Mouse (Mus musculus): ENCODE data around the gene Prkrip1.
A peak's percentile ranks its signal among the peaks of the same experiment; 100 is the strongest.
"Not testable (repeated sequence)": the region's sequence is repeated elsewhere in the genome, so short reads cannot be mapped to it uniquely, and the experiment has no call there.

Prkrip1 gene

DNA sequence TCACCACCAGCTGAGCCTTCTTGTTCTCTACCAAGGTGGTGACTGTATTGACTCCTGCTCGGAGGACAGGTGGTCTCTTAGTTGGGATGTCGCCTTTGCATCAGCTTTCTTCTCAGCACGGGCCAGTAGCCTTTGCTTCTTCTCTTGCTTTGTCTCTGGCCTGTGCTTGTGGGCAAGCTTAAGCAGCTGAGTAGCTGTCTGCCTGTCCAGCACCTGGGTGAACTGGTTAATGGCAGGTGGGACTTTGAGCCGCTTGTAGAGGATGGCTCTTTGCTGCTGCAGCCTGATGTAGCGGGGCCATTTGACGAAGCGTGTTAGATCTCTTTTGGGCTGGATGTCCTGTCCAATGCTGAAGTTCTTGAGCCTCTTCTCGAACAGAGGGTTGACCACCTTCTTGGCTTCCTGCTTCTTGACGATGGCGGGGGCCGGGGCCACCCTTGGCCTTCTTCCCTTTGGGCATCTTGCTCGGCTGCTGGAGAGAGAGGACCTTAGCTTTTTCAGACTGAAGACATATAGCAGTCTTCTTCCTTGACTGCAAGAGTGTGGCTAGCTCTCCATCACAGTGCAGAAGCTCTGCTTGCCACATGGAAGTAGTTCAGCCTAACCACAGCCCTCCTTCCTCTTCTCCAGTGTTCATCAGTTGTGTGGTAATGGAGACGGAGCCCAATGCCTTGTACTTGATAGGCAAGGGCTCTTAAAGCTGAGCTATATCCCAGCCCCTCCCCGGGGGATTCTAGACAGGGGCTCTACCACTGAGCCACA is 12.8 kb upstream of the Prkrip1 start:
- not testable (repeated sequence) for DNase-seq

DNA sequence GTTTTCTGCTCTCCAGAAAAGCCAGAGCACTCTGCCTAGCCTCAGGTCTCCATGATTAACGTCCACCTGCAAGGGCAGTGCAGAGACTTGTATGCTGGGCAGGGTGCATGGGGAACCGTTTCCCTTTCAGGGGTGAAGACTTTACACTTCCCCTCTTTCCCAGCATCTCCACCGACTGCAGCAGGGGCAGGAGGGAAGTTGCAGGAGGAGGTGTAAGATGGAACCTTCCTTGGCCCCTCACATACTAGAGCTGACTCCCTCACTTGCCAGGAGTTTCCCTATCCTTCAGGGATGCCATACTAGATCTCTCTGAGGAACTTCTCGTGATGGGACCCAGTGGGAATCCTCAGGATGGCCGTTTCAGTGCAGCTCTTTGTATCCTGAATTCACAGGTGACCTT is 11.8 kb upstream of the Prkrip1 start:
- no peak for DNase-seq

DNA sequence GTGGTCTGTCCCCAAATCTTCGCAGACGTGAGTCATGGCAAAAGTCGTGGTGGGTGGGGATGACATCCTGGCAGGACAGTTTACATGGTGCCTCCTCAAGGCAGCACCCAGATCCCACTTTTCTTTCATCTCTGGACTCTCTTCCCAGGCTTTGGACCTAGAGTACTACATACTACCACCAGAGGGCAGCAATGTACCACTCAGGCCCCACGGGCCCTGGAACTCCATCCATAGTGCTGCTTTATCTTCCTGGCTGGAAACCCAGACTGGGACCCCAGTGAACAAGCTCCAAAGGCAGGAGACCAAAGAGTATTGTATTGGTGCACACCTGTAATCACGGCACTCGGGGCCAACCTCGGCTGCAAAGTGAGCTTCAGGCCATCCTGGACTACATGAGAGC is 3.1 kb upstream of the Prkrip1 start:
- DNase-seq: peak; percentile 63

DNA sequence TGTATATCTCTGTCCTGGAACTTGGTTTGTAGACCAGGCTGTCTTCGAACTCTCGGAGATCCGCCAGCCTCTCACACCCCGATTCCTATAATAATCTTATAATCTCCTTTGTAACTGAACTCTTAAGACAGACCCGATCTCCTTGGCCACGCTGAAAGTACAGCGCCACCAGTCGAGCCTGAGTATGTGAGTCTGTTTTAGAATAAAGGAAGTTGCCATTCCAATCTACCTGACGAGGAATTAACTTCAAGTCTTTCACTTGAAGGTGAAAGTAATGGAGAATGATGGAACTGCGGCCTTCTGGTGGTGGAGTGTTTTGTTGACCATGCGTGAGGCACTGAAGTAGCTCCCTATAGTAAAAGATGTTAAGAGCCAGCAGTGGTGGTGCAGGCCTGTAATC is 763 bp upstream of the Prkrip1 start:
- DNase-seq: no peak

DNA sequence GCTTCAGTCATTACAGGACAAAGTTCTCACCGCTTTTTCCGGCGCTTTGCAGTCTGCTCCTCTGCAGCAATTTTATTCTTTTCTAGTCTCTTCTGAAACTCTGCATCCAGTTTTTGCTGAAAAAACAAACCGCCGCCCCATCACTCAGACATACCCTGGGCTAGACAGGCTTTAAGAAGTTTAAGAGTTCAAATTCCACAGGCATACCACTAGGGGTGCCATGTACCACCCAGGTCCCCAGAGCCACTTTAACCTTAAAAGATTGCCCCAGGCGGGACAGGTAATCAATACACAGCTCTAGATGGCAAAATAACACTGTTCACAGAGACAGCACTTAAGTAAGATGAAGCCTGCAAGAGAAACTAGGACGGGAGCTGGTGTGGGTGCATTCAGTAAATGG is 6.9 kb downstream of the Prkrip1 start:
- no peak for DNase-seq

DNA sequence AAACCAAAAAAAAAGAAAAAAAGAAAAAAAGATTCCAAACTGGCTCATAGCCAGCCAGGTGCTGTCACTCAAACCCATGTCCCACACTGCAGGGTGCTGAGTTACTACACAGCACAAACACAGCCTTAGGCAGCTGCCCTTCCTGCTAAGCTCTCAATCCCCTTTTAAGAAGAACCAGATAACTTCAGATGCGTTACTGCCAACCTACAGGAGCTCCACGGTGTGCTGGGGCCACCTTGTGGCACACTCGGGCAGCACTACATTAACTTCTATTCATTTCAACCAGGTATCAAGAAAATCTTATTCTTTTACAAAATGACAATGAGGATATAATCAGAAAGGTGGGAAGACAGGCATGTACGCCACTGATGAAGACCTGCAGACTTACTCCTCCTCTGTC is 12.0 kb downstream of the Prkrip1 start:
- peak; percentile 51 for DNase-seq

DNA sequence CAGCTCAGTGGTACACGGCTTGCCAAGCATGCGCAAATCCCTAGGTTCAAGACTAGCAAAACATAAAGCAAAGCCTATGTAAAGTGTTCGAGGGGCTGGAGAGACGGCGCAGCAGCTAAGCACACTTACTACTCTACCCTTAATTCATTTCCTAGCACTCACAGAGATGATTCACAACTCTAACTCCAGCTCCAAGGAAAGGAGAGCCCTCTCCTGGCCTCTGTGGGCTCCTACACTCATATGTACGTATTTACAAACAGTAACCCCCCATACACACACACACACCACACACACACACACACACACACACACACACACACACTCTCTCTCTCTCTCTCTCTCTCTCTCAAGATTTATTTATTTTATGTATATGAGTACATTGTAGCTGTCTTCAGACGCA is 15.0 kb downstream of the Prkrip1 start:
- DNase-seq: no peak

DNA sequence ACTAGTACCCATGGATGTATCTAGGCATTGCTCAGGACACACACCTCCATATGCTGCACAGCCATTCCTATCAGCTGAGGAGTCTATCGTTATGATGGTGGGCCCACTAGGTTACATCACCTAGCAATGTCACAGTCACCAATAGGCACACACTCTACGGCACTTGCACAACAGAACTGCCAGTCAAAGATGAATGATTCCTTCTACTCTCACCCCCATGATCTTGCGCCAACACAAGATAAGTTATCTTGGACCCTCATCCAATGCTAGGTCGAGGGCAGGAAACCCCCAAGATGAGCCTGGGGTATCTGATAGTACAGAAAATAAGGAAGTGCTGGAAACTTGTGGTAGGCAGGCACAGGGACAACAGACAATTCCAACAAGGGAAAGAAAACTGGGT is 15.9 kb downstream of the Prkrip1 start:
- DNase-seq: no peak

DNA sequence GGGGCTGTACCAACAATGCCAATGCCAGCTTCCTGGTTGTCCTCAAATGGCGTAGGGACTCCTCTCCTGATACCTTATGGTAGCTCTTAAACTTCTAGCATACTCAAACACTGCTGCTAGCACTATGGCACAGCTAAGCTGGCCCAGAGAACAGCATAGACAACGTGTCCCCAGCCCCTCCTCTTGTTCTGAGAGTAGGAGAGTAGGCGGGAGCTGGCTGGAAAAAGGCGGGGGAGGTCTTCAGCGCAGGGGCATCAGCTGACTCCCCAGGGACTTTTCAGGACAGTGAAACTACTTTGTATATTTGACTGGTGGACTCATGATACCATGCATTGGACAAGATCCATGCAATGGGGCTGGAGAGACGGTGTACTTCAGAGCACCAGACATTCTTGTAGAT is 16.7 kb downstream of the Prkrip1 start:
- no peak for DNase-seq

DNA sequence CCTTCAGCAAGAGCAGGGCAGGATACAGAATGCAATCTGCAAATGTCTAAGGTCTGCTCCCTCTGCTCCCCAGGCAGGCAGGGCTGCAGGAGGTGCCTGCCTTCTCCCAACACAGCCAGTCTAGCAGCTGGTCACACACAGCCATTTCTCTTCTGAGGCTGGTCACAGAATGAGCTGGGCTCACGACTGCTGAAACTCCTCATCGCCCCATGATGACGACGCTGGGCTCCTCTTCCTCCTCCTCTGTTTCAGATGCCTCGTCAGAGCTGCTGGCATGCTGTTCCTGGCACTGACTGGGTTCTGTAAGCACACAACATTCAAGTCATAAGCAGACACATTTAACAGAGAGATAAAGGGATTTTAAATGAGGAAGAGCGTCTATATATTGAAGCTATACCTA is 17.6 kb downstream of the Prkrip1 start:
- DNase-seq: no peak

DNA sequence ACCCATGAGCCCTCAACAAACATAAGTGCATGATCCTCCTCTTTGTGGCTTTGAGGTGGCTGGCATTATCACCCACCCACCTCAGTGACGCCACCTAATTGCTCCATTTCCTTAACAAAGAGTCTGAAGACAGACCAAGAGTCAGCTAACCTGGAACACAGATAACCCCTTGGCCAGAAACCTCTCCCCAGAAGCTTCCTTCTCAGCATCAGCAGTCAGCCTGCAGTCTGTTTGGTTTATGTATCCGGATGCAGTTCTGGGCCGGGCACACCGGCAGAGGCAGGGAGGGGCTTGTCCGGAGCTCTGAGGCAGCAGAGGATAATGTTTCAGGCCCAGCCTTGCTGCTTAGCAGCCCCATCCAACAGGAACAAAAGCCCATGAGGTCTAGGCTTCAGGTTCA is 19.2 kb downstream of the Prkrip1 start:
- DNase-seq: no peak

DNA sequence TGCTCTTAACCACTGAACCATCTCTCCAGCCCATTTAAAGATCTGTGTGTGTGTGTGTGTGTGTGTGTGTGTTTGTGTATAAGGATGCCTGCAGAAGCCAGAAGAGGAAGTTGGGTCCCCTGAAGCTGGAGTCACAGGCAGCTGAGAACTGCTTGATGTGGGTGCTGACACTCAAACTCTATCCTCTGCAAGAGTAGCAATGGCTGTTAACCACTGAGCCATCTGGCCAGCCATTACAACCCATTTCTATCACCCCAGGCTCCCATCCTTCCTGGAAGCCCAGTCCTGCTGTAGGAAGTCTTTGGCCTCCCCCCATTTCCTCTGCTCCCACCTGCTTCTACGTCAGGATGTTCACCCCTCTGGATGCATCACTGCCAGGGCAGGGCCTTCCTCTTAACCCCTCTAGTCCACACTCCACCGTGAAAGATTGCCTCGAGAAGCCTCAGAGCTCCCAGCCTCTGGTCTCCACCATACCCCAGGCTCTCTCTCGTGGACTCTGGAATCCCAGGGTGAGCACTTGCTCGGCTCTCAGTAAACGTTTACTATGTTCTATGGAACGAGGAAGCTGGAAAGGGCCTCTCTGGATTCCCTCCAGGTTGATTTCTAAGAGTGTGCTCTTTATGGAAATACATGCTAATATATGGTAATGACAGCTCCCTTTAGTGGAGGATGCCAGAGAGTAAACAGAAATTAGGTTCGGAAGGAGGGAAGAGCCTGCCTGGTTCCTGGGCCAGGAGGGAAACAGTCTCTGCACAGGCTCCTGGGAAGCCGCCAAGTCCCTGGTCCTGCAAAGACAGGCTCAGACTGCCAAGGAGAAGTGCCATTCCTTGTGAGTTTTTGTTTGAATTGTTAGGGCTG is 24.9 kb downstream of the Prkrip1 start:
- peak; percentile 64 for DNase-seq

DNA sequence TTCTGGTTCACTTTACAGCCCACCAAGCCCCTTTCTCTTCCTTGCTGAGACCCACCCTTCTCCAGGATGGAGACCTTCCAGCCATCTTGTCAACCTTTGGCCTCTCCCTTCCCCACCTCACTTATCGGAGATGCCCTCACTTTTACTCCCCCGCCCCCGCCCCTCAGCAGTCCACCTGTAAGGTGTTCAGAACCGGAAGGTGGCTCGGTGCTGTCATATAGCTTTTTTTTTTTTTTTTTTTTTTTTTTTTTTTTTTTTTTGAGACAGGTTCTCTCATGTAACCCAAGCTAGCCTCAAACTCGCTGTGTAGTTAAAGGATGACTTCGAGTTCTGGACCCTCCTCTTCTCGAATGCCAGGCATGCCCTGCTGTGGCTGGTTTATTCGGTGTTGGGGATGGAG is 25.8 kb downstream of the Prkrip1 start:
- no peak for DNase-seq

DNA sequence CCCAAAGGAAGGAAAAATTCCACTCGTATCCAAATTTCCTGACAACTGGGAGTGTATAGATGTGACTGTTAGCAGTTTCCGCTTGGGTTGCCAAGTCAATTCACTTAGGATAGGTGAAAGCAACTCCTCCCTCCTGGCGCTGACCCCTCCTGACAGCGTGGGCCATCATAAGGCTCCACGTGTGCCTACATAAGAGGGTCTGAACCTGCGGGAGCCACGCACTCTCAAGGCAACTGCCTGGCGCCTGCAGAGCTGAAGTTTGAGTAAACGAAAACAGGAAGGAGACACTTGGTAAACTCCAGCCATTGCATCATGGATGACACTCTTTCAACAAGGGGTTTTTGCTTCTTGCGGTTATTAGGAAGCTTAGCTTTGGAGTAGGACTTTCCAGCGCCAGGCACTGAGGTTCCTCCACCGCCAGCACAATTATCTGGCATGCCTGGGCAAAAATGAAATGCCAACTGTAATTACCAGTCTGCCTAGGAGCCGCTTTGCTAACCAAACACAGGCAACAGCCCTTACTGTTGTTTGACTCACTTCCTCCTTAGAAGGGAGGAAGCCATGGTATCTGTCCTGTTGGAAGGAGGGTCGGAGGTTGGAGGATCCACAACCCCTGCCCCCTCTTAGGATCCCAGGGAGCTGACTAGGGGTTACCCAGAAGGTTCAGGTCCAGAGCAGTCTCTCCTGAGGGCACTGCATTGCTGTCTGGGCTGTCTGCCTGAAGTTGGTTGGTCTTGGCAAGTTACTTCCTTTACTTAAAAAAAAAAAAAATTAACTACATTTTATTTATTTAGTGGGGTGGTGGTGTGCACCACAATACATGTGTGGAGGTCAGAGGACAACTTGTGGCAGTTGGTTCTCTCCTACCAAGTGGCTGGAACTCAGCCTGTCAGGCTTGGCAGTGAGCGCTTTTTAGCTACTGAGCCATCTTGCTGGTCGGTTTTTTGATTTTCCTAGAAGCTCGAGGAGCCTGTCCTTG is 27.1 kb downstream of the Prkrip1 start:
- no peak for DNase-seq

DNA sequence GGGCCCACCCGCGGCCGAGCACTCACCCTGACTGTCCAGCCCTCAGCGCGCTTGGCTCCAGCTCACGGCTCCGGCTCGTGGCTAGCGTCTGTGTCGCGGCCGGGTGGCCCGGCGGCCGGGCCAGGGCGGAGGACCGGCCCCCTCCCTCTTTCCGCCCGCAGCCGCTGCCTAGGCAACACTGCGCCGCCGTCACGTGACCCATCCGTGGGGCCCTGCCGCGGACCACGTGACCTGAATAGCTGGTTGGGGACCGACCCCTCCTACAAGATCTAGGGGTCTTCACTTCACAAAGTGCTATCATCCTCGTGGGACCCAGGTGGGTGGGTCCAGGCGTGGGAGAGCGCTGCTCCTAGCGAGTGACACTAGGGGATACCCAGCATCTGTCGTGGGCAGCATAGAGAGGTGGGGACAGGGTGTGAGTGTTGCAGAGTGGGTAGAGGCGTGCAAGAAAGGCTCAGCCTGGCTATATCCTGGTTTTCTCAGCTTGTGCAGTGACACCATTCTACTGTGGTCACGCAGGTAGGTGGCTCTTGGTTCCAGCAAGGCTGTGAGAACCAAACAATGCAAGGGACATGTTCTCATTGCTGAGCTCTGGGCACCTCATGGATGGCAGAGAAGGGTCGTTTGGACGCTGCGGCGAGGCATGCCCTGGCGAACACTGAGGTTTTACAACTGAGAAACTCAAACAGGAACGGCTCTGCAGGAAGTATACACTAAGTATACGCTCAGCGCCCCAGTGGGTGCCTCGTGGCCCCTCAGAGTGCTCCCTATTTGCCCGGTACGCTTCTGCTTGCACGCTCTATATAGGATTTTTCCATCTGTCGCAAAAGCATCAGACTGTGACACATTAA is 28.0 kb downstream of the Prkrip1 start, which contains the start of gene Orai2:
Orai2 (minus strand) TSS at position 202 of the 851 bp plus-strand sequence.
- peak; percentile 87 for DNase-seq

DNA sequence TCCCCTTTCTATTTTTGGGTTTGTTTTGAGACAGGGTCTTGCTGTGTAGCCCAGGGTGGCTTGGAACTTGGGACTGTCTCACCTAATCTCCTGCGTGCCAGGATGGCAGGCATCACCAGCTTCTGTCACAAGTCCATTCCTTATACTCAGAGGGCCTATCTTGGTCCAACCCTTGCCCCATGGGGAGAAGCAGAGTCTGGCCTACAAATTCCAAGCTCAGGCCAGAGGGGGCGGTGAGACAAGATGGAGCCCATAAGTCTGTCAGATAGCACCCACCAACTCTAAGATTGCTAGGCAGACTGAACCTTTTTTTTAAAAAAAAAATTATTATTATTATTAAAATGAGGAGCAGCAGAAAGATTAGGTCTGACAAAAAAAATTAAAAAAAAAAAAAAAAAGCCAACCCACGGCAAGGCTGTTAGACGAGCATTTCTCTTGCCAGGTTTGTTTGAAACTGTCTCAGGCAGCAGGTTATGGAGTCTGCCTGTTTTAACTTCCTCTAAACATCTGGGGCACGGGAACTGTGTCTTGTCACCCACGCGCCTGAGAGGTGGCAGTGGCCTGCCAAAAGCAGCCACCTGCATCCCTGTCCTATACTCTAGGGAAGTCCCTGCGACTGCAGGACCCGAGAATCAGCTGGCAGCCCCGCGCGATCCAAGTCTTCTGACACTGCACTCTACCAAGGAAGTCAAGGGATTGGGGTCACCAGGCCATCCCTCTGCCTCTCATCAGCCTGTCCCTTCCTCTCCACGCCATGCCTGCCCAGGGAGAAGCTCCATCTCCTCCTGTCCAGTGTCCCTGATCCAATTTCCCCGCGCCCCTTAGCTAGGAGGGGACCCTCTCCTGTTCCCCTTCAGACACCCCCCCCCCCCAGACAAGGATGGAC is 28.9 kb downstream of the Prkrip1 start:
- peak; percentile 64 for DNase-seq

DNA sequence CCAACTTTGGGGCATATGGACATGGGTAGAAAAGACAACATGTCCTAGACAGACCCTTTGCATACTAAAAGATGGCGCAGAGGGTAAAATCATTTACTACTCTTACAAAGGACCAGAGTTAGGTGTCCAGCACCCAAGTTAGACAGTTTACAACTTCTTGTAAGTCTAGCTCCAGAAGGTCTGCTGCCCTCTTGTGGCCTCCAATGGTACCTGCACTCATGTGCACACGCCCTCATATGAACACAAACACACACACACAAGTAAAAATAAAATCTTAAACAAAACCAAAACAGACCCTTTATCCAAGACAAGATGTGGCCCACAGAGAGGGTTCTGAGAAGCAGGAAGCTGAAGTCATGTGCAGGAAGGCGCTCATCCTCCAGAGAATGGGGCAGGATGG is 30.7 kb downstream of the Prkrip1 start:
- no peak for DNase-seq

DNA sequence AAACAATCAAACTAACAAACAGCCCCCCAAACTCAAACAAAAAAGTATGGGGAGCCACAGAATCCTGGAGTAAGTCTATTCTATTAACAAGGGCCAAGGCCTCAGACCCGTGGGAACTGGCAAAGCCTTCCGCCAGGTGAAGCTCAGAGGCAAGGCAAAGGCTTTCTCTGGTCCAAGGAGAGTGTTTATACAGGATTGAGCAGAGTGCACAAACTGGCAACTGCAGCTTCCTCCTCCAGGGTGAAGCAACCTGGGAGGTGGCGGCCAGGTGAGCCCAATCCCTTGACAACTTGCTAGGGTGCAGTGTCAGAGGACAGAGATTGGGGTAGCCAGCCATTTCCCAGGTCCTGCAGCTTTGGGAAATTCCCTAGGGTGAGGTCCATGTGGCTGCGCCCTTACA is 31.5 kb downstream of the Prkrip1 start:
- no peak for DNase-seq

DNA sequence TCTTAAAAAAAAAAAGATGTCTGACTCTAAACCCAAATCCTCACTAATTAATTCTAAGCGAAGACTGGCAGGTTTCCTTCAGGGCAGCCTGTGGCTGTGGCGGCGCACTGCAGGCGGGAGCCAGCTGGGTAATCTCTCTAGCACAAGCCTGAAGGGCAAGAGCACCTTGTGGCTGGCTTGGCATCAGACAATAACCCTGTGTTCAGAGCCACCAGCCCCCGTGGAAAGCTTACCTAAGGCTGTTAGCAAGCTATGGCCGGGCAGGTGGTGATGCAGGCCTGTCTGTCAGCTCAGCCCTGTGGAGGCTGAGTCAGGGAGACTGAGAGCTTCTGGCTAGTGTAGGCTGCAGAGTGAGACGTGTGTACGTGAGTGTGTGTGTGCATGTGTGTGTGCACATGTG is 33.5 kb downstream of the Prkrip1 start:
- DNase-seq: peak; percentile 57

DNA sequence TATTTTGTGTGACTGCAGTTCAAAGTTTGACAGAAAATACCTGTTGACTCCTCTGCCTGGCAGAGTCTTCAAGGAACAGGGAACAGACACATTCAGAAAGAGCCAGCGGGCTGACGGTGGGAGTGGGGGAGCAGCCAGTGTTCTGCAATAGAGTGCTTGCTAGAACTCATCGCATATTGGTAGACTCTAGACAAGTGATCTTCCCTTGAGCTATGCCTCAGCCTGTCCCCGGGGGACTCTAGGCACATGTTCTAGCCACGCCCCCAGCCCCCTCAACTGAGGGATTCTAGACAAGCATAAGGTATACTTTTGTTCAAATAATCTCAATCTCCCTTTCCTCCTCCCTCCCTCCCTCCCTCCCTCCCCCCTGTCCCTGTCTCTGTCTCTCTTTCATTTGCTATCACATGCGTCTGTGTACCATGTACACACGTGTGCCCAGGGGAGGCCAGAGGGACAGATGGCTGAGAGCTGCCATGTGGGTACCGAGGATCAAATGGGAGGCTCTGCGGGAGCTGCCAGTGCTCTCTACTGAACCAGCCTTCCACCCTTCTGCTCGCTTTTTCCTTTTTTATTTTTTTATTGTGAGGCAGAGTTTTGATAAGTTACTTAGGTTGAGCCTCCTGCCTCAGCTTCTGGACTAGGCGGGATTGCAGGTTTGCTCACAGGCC is 34.8 kb downstream of the Prkrip1 start:
- DNase-seq: peak; percentile 78
